Mouse (Mus musculus): Measurements from ENCODE around the gene Hoxb6.

DNA sequence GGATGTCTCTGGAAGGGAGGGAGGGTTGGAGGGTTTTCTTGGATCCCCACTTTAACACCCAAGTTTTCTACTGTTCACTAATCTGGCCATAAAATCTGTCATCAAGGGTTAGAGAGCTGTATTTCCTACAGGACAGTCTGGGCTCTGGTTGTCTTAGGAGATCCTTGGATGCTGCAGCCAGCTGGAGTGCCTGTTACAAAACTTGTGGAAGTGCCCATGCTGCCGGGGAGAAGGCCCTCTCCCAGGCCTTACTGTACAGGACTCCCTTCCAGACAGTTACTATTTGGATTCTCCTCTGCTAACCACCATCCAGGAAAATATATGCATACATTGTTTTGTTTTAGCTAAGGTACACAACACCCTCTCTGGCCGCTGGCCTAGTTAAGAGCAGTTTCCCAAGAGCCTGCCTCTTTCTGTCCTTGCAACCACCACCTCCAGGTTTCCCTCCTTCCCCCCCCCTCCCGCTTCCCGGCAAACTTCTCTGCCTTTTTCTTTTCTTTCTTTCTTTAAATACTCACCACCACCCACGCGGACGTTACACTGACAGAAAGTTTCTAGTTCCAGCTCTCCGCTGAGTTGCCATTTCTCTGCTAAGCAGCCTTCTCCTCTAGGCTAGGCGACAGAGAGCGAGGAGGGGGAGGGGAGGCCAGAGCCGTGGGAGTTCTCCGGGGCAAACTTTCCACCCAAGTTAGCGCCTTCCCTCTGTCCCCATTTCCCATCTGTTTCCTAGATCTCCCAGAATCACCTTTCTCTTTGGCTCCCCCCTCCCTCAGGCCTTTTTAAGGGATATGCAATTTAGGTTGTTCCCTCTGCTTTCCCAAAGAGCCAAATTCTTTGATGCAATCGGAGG lies 57.4 kb downstream of the Hoxb6 start:
- no peak for TF ChIP-seq CTCF (IDR thresholded peaks at IDR 0.05; ENCODE audit: borderline replicate concordance, extremely low read depth, insufficient read depth, insufficient read length)
- TF ChIP-seq POLR2A (IDR thresholded peaks at IDR 0.05; ENCODE audit: borderline replicate concordance, extremely low read depth, insufficient read depth, insufficient read length, poor library complexity, severe bottlenecking), result no peak

Data from brain, embryonic 14.5 days (tissue).